Mouse (Mus musculus) olfactory bulb, adult 2 months (tissue): Measurements from ENCODE around the gene Grhl3. TPM values are rescaled to one million over a fixed set of nuclear protein-coding genes. Genes with fewer than 3 reads are reported as not detected.

Experiments used
- H3K27ac ChIP-seq: fragments of 200-500 bp; 2 replicates; pipeline ENCODE4 v1.5.1; 2012; ENCODE audit warnings: low read depth, low read length; ENCODE audit not compliant: insufficient read depth
- H3K4me1 ChIP-seq: fragments of 200-500 bp; 2 replicates; pipeline ENCODE4 v1.6.1; 2012; ENCODE audit warnings: low read length; ENCODE audit not compliant: control insufficient read depth, insufficient read depth
- H3K4me3 ChIP-seq: fragments of 200-500 bp; 2 replicates; pipeline ENCODE4 v1.5.1; 2012; ENCODE audit warnings: mild to moderate bottlenecking, low read depth, low read length, moderate library complexity; ENCODE audit not compliant: insufficient read depth
- CTCF ChIP-seq: fragments of 200-500 bp; IDR thresholded peaks from 2 replicates; pipeline ENCODE4 v1.5.1; 2012; ENCODE audit warnings: low read depth, mild to moderate bottlenecking, low read length, moderate library complexity; ENCODE audit not compliant: insufficient read depth
- POLR2A ChIP-seq: fragments of 200-500 bp; IDR thresholded peaks from 2 replicates; pipeline ENCODE4 v1.6.1; 2012; ENCODE audit warnings: mild to moderate bottlenecking, low read depth, low read length, moderate library complexity; ENCODE audit not compliant: insufficient read depth
- WGBS: fragments of 180-500 bp; shearing (Covaris S2); methylation state at CpG from one replicate; pipeline ENCODE4 v1.1.7; 2018; 5-methylcytosine and 5-hydroxymethylcytosine counted together
- polyA plus RNA-seq: library from polyadenylated mRNA; stranded (reverse); fragments of >200 nt; gene quantifications from 2 replicates; pipeline ENCODE4 v1.2.4, GENCODE M21; 2012; ENCODE audit warnings: low replicate concordance; ENCODE audit not compliant: missing spikeins, insufficient read depth, insufficient read length

The Grhl3 gene
- polyA plus RNA-seq, 1 experiment, result not detected

DNA sequence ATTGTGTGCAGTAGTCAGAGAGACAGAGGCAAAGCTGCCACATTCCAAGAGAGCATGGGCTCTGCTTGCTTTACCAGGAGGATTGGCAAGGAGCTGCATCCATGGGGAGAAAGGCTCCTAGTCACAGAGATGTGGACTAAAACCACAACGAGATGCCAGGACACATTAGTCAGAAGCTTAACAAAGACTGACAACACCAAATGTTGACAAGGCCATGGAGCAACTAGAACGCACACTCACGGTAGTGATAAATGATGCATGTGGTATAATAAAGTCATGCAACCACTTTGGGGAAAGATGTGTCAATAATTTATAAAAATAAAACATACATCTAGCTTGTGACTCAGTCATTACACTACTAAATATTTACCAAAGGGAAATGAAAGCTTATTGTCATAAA lies 28.1 kb upstream of the Grhl3 start:
- Histone ChIP-seq H3K4me1 (no peaks in the 10 kb centered on the region), H3K4me3 (no peak overlapping the region), H3K27ac (no peak overlapping the region)
- WGBS, result 90% methylated on average over 3 of the region's 3 CpGs
- TF ChIP-seq POLR2A, result no peak
- TF ChIP-seq CTCF, result no peak

- no peak overlapping the region for H3K27ac ChIP-seq
- H3K4me1 ChIP-seq, result no peaks in the 10 kb centered on the region
- WGBS, result 85% methylated on average over 7 of the region's 7 CpGs
- H3K4me3 ChIP-seq, result no peak overlapping the region
- TF ChIP-seq CTCF (no peak), POLR2A (no peak)
These were observed 26.2 kb upstream of the Grhl3 start for GRCm38 (mm10) chr4:135599497-135600182.

GRCm38 (mm10) chr4:135598998-135599397 lies 25.6 kb upstream of the Grhl3 start:
- TF ChIP-seq CTCF (no peak), POLR2A (no peak)
- Histone ChIP-seq H3K4me1 (no peaks in the 10 kb centered on the region), H3K4me3 (no peak overlapping the region), H3K27ac (no peak overlapping the region)
- WGBS, result 71% methylated on average over 2 of the region's 2 CpGs

- Histone ChIP-seq H3K4me3 (no peak overlapping the region), H3K4me1 (no peaks in the 10 kb centered on the region), H3K27ac (no peak overlapping the region)
- WGBS, result 95% methylated on average over 5 of the region's 5 CpGs
- TF ChIP-seq POLR2A, result no peak
- TF ChIP-seq CTCF, result no peak
These were observed 24.1 kb upstream of the Grhl3 start for GRCm38 (mm10) chr4:135597571-135597970.

GRCm38 (mm10) chr4:135595943-135596342 lies 22.5 kb upstream of the Grhl3 start:
- no peak overlapping the region for H3K4me3 ChIP-seq
- no peak for TF ChIP-seq POLR2A
- no peak for TF ChIP-seq CTCF
- no peaks in the 10 kb centered on the region for H3K4me1 ChIP-seq
- no peak overlapping the region for H3K27ac ChIP-seq
- 55% methylated on average over 5 of the region's 5 CpGs for WGBS

- TF ChIP-seq POLR2A, result no peak
- no peak for TF ChIP-seq CTCF
- Histone ChIP-seq H3K4me3 (no peak overlapping the region), H3K4me1 (no peaks in the 10 kb centered on the region), H3K27ac (no peak overlapping the region)
- 70% methylated on average over 8 of the region's 8 CpGs for WGBS
These were observed 18.3 kb upstream of the Grhl3 start for GRCm38 (mm10) chr4:135591610-135592304.

DNA sequence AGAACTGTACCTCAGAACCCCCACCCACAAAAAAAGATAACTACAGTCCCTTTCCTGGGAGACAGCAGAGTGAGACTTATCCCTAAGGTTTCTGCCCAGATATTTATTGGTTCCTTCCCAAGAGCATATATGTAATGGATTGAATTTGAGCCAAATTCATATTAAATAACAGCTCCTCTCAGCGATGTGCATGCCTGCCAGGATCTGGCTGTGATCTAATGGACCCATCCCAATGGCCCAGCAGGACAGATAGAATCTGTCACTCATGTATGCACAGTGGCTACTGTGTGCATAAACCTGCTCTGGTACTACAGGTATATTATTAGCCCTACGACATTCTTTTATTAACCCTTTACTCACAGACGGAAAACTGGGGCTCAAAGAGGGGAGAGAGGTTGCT lies 17.7 kb upstream of the Grhl3 start:
- 65% methylated on average over 3 of the region's 3 CpGs for WGBS
- Histone ChIP-seq H3K4me1 (no peaks in the 10 kb centered on the region), H3K27ac (no peak overlapping the region), H3K4me3 (no peak overlapping the region)
- TF ChIP-seq POLR2A (no peak), CTCF (no peak)

GRCm38 (mm10) chr4:135584838-135585237 lies 11.4 kb upstream of the Grhl3 start:
- 85% methylated on average over 4 of the region's 4 CpGs for WGBS

DNA sequence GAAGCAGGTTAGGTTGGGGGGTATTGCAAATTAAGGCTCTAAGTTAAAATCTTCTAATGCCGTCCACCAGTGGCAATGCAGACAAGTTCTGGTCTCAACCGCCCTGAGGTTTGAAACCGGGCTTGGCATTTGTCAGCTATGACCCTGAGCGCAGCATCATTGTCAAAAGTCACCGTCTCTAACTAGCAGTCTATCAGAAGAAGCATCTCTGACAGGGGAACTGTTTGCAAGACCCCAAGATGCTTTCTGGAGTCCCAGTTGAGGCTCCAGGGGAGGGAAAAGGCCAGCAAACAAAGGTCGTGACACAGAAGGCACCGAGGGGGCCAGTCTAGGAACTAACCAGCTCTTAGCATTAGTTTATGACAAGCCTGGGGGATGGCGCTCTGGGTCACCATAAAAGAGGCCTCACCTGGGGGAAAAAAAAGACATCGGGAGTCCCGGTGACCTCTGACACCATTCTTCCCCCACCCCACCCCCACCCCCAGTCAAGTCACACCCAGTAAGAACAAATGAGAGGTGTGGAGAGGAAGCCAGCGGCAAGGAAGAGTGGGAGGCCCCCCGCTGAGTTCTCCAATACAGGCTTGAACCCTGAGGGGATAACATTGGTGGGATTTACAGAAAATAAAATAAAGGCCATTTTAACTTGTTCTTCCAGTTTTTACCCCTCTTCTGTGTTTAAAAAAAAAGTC lies 7.9 kb upstream of the Grhl3 start:
- WGBS, result 61% methylated on average over 12 of the region's 12 CpGs
- H3K27ac ChIP-seq, result no peak overlapping the region
- H3K4me3 ChIP-seq, result no peak overlapping the region
- no peaks in the 10 kb centered on the region for H3K4me1 ChIP-seq
- no peak for TF ChIP-seq POLR2A
- no peak for TF ChIP-seq CTCF

More at GRCm38 (mm10) chr4:135584838-135585237, 11.4 kb upstream of the Grhl3 start:
- Histone ChIP-seq H3K4me3 (no peak overlapping the region), H3K27ac (no peak overlapping the region), H3K4me1 (no peaks in the 10 kb centered on the region)
- TF ChIP-seq POLR2A, result no peak
